Mouse (Mus musculus) stomach, postnatal 0 days (tissue): ENCODE results near the gene Ifitm6. TPM values are rescaled to one million over a fixed set of nuclear protein-coding genes. Genes with fewer than 3 reads are reported as not detected.

Experiments used
- ATAC-seq: fragments of 200-750 bp; cut with Nextera tagmentation; 2 replicates; pipeline ENCODE4 v1.8.0; 2017; ENCODE audit not compliant: low FRiP score, low TSS enrichment
- DNase-seq: peaks from one replicate; pipeline ENCODE4 v3.0.0-alpha.2; 2016; ENCODE audit warnings: low spot score
- H3K27ac ChIP-seq: fragments of 300-500 bp; sonication (generic); replicated peaks from 2 replicates; pipeline ENCODE4 v1.5.1; 2014; ENCODE audit warnings: mild to moderate bottlenecking, control low read depth
- H3K27me3 ChIP-seq: fragments of 300-500 bp; sonication (generic); 2 replicates; pipeline ENCODE4 v1.6.1; 2014; ENCODE audit warnings: low read length; ENCODE audit not compliant: control insufficient read depth, insufficient read depth
- H3K36me3 ChIP-seq: fragments of 300-500 bp; sonication (generic); 2 replicates; pipeline ENCODE4 v1.6.1; 2014; ENCODE audit warnings: low read length, mixed read lengths; ENCODE audit not compliant: control insufficient read depth, insufficient read depth
- H3K4me1 ChIP-seq: fragments of 300-500 bp; sonication (generic); replicated peaks from 2 replicates; pipeline ENCODE4 v1.6.1; 2014; ENCODE audit warnings: antibody characterized with exemption; ENCODE audit not compliant: control insufficient read depth, insufficient read depth
- H3K4me2 ChIP-seq: fragments of 300-500 bp; sonication (generic); replicated peaks from 2 replicates; pipeline ENCODE4 v1.6.1; 2014; ENCODE audit warnings: low read depth, mild to moderate bottlenecking, control low read depth, moderate library complexity
- H3K4me3 ChIP-seq: fragments of 300-500 bp; sonication (generic); 2 replicates; pipeline ENCODE4 v1.5.1; 2014; ENCODE audit warnings: low read depth, low read length, control low read depth
- H3K9ac ChIP-seq: fragments of 300-500 bp; sonication (generic); 2 replicates; pipeline ENCODE4 v1.6.1; 2014; ENCODE audit warnings: mild to moderate bottlenecking, low read length, control low read depth, mixed read lengths
- H3K9me3 ChIP-seq: fragments of 300-500 bp; sonication (generic); 2 replicates; pipeline ENCODE4 v1.6.1; 2016; ENCODE audit warnings: low read length; ENCODE audit not compliant: control insufficient read depth
- CTCF ChIP-seq: IDR thresholded peaks from 2 replicates; pipeline ENCODE4 v1.5.1; 2016; ENCODE audit warnings: antibody characterized with exemption, low read depth, mild to moderate bottlenecking, moderate library complexity
- EP300 ChIP-seq: optimal IDR thresholded peaks from 2 replicates; pipeline ENCODE3; 2016; ENCODE audit warnings: antibody characterized with exemption
- WGBS: fragments of 180-500 bp; shearing (Covaris S2); extraction: QIAGEN DNeasy Blood & Tissue Kit; methylation state at CpG from one replicate; pipeline ENCODE4 v1.1.7; 2014; 5-methylcytosine and 5-hydroxymethylcytosine counted together
- polyA plus RNA-seq: library from polyadenylated mRNA; unstranded; fragments of >200 nt; fragmentation: Nextera tagmentation; extraction: Ambion mirVana; gene quantifications from 2 replicates; pipeline ENCODE4 v1.2.1, GENCODE M21; 2015

The Ifitm6 gene
- polyA plus RNA-seq, 1 experiment from 2014 or later: 0.40 TPM

DNA sequence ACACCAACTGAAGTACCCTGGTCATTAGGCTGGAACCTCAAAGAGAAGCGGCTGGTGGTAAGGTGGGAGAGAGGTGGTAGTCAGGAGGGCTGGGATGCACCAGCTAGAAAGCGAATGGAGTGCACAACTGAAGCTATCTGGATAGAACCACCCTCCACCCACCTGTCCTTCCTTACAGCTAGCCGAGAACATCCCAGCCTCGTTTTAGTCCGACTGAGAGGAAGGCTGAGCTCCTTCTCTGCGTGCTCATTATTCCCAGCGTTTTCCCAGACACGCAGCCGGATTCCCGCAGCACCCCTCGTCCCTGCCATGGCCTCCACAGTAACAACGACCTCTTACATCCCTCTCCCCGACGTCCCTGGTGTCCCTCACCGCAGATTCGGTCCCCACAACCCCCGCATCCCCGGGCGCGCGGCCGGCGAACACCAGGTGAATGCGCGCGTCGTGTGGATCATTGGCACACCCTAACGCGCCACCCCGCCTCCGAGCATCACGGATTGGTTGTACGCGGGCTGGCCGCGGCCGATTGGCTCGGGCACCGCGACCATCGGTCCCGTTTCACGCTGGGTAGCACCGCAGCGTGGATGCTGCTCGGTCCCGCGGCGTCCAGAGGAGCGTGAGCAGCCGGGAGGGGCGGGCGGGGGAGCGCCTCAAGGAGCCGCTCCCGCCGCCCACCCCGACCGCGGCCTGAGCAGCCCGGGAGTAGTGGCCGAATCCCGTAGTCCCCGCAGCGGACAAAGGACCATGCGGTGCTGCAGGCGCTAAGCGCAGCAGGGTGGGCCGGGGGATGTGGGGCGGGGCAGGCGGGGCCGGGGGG, 42.9 kb upstream of the Ifitm6 start, which contains the start of gene B4galnt4:
Gene B4galnt4 (plus strand): TSS at position 679 of the 817 bp plus-strand sequence.
- peak; percentile 82 for DNase-seq
- peak within 1 kb of the TSS; percentile 48 for H3K4me3 ChIP-seq
- H3K27me3 ChIP-seq: no peaks in the 10 kb centered on the region
- no peaks in the 10 kb centered on the region for H3K9me3 ChIP-seq
- peak; percentile 80 for ATAC-seq
- H3K4me1 ChIP-seq: 0 out of 2 replicates have a peak, but pooled peaks cover 4% of the 10 kb centered on the region
- H3K27ac ChIP-seq: no peak within 1 kb of the TSS
- H3K36me3 ChIP-seq: no peaks in the 10 kb centered on the region
- peak within 1 kb of the TSS; percentile 59 for H3K9ac ChIP-seq
- TF ChIP-seq EP300 (no peak), CTCF (no peak)
- H3K4me2 ChIP-seq: peak within 1 kb of the TSS; percentile 97
- 2% methylated on average over 52 of the region's 72 CpGs for WGBS

GRCm38 (mm10) chr7:141059929-141060328, 42.2 kb upstream of the Ifitm6 start:
- ATAC-seq (0 out of 2 replicates have a peak, but pooled peaks have one; percentile 25), DNase-seq (no peak)
- Histone ChIP-seq H3K9ac (no peak overlapping the region), H3K36me3 (no peaks in the 10 kb centered on the region), H3K4me1 (0 out of 2 replicates have a peak, but pooled peaks cover 4% of the 10 kb centered on the region), H3K27me3 (no peaks in the 10 kb centered on the region), H3K27ac (no peak overlapping the region), H3K9me3 (no peaks in the 10 kb centered on the region), H3K4me2 (peak overlapping the region; percentile 97; the same call in 1 of the 2 replicates), H3K4me3 (no peak overlapping the region; the same call in 1 of the 2 replicates)
- 62% methylated on average over 2 of the region's 2 CpGs for WGBS
- TF ChIP-seq EP300: no peak
- TF ChIP-seq CTCF: no peak

GRCm38 (mm10) chr7:141058601-141059341, 41.0 kb upstream of the Ifitm6 start:
- no peak for DNase-seq
- ATAC-seq: no peak
- H3K36me3 ChIP-seq: no peaks in the 10 kb centered on the region
- no peak for TF ChIP-seq CTCF
- no peak for TF ChIP-seq EP300
- no peak overlapping the region for H3K9ac ChIP-seq
- H3K27me3 ChIP-seq: no peaks in the 10 kb centered on the region
- H3K27ac ChIP-seq: no peak overlapping the region
- H3K4me1 ChIP-seq: 0 out of 2 replicates have a peak, but pooled peaks cover 4% of the 10 kb centered on the region
- 87% methylated on average over 14 of the region's 14 CpGs for WGBS
- no peaks in the 10 kb centered on the region for H3K9me3 ChIP-seq
- H3K4me3 ChIP-seq: no peak overlapping the region
- no peak overlapping the region for H3K4me2 ChIP-seq

GRCm38 (mm10) chr7:141057541-141057940, 39.8 kb upstream of the Ifitm6 start:
- ATAC-seq (no peak), DNase-seq (no peak)
- H3K27me3 ChIP-seq: no peaks in the 10 kb centered on the region
- no peak overlapping the region for H3K9ac ChIP-seq
- H3K27ac ChIP-seq: no peak overlapping the region
- no peaks in the 10 kb centered on the region for H3K9me3 ChIP-seq
- no peak overlapping the region for H3K4me2 ChIP-seq
- H3K36me3 ChIP-seq: no peaks in the 10 kb centered on the region
- 89% methylated on average over 1 of the region's 1 CpGs for WGBS
- H3K4me3 ChIP-seq: no peak overlapping the region
- 0 out of 2 replicates have a peak, but pooled peaks cover 4% of the 10 kb centered on the region for H3K4me1 ChIP-seq
- TF ChIP-seq EP300 (no peak), CTCF (no peak)

DNA sequence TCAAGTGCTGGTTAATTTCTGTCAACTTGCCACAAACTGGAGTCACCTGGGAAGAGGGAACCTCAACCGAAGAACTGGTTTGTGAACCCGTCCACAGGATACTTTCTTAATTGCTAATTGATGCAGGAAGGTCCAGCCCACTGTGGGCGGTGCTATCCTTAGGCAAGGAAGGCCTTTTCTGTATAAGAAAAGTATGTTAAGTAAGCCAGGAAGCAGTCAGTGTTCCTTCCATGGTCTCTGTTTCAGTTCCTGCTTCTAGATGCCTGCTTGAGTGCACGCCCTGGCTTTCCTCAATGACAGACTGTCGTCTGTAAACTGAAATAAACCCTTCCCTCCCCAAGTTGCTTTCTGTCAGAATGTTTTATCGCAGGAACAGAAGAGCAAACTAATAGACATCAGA, 39.3 kb upstream of the Ifitm6 start:
- Histone ChIP-seq H3K36me3 (no peaks in the 10 kb centered on the region), H3K27ac (no peak overlapping the region), H3K4me1 (0 out of 2 replicates have a peak, but pooled peaks cover 4% of the 10 kb centered on the region), H3K9ac (no peak overlapping the region), H3K27me3 (no peaks in the 10 kb centered on the region), H3K4me2 (no peak overlapping the region), H3K9me3 (no peaks in the 10 kb centered on the region), H3K4me3 (no peak overlapping the region)
- WGBS: 77% methylated on average over 6 of the region's 6 CpGs
- no peak for TF ChIP-seq CTCF
- TF ChIP-seq EP300: no peak
- DNase-seq (no peak), ATAC-seq (no peak)
